Mouse (Mus musculus) CD4-positive naive resting alpha-beta T cell, adult 57 days (primary cell): ENCODE data around the gene Gpatch8. TPM values are rescaled to one million over a fixed set of nuclear protein-coding genes. Genes with fewer than 3 reads are reported as not detected.

Experiments used
- total RNA-seq: library from RNA; stranded (reverse); gene quantifications from one replicate; pipeline ENCODE4 v1.2.4, GENCODE M21; 2023

Gene Gpatch8
- 58.4 TPM for total RNA-seq

DNA sequence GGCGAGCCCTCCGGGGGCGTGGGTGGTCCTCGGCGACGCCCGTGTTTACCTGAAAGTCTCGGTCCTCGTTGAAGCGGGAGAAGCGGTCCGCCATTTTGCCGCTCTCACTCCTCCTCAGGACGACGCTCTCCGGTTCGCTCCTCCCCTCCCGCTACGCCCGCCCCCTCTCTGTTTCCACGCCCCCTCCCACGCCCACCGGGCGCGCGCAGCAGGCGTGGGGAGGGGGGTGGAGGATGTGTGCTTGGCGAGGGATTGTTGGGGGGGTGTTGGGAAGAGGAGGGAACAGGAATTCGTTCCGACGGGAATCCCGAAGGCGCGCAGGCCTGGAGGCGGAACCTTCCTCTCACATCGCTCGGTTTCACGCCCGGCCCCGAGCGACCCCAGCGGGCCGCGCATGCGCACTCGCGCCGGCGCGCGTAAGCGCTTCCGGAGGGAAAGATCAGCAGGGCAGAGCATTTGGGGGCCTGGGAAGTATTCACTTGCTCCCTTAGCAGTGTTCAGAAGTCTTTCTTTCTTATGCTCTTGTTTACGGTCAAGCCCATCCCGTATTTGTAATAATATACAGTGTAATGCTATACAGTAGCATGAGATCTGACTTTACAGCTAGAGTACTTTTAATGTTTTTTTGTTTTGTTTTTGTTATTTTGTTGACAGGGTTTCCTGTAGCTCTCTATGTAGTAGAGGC, at the start of gene Gpatch8:
Gene Gpatch8 (minus strand): TSS at position 362 of the 685 bp plus-strand sequence.

DNA sequence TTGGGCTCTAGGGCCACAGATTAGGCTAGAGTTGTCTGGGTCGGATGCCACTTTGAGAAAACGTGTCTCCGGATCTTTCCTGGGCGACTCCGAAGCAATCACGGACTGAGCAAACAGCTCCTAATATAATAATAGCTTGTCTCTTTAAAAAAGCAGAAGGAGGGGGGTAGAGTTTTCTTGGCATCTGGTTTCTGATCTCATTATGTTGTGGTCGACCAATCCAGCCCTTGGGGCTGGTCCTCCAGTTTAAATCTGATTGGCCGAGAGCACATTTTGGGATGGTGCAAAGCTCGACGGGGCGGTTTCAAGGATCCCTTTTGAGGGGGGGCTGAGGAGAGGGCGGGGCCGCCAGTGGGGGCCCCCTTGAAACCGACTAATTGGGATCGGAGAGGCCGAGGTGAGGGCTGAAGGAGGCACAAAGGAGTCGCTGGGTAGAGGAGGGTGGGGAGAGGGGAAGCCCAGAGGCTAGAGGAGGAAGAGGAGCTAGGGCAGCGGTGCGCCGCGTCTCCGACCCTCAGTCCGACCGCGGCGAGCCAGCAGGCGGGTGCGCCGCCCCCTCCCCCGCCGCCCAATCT, 47.9 kb upstream of the Gpatch8 start, which contains the start of gene Fzd2:
Gene Fzd2 (plus strand): TSS at position 387 of the 575 bp plus-strand sequence.

DNA sequence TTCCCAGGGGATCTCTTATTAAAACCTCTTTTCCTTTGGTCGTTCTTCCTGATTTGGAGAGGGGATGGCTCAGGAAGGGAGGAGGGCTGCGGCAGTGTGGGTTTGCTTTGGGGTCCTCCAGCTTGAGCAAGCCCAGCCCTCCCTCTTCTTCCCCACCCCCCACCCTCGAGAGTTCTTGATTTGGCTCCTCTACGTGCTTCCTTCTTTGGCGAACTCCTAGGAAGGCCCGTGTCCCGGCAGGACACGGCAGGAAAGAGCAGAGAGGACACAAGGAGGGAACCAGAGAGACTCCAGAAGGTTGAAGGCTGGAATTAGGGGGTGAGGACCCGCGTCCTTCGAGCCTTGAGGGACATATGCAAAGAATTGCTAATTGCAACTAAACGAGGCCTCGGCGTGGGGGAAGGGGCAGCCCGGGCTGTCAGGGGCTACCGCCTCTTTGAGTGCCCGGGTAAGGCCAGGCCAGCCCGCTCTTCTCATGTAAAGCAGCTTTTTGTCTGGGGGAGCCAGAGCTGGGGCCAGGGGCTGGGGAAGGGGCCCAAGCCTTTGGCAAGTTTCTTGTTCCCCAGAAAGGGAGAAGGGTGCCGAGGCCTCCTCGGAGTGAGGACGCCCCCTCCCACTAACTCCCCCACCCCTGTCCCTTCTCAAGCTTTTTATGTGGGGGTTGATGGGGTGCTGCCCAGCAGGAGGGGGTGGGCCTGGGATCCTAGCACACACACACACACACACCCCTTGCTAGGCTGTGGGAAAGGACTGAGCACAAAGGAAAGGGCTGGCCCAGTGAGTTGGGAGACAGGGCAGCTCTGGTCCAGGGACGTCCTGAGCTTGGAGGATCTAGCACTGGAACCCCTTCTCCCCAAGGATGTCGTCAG, 23.2 kb upstream of the Gpatch8 start, which contains the start of gene Gm11627:
Gene Gm11627 (minus strand): TSS at position 297 of the 869 bp plus-strand sequence.

DNA sequence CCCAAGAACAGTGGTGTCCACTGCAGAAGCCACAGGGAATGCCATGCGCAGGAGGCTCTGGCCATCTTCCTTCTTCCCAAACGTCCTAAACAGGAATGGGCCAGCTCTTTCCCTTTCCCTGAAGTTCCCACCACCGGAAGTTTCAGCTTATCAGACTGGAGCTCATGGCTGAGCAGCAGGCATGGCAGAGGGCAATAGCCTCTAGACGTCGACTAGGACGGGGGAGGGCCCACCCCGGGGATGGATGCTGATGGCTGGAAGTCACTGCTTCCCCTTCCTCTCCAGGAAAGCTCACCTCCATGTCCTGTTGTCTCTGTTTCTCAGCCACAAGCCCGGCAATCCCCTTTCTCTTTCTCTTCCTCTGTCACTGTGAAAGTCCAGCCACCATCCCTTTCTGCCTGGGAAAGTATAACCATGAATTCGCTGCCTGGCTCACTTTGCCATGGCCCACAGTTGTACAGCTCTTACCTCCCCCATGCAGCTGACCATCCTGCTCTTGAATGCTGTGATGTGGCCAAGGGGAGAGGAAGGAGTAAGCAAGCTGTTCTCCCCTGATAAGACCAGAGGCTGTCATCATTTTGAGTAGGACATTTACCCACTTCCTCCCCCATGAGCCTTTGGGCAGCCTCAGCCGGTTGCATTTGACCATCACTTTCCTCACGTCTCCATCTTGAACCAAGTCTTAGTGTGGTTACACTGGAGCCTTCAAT, 86.4 kb downstream of the Gpatch8 start, which contains the start of gene Itga2b:
Gene Itga2b (minus strand): TSS at position 475 of the 710 bp plus-strand sequence.

DNA sequence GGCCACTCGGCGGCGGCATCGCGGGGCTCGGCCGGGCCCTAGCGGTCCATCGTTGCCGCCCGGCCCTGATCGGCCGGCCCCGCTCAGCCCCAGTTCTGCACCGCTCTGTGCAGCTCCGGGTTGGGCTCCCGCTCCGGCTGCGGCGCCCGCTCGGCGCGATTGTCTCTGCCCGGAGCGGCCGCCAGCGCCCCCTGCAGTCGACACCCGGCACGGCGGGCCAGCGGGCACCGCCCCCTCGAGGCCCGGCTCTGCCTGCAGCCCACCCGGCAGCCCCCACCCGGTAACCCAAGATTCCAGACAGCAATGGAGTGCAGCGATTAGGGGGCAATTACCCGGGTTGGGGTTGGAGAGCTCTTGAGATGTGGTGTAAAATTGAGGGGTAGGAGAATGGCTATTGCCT, 108.7 kb downstream of the Gpatch8 start, which contains the start of gene Fam171a2:
Gene Fam171a2 (minus strand): TSS at position 186 of the 400 bp plus-strand sequence.

DNA sequence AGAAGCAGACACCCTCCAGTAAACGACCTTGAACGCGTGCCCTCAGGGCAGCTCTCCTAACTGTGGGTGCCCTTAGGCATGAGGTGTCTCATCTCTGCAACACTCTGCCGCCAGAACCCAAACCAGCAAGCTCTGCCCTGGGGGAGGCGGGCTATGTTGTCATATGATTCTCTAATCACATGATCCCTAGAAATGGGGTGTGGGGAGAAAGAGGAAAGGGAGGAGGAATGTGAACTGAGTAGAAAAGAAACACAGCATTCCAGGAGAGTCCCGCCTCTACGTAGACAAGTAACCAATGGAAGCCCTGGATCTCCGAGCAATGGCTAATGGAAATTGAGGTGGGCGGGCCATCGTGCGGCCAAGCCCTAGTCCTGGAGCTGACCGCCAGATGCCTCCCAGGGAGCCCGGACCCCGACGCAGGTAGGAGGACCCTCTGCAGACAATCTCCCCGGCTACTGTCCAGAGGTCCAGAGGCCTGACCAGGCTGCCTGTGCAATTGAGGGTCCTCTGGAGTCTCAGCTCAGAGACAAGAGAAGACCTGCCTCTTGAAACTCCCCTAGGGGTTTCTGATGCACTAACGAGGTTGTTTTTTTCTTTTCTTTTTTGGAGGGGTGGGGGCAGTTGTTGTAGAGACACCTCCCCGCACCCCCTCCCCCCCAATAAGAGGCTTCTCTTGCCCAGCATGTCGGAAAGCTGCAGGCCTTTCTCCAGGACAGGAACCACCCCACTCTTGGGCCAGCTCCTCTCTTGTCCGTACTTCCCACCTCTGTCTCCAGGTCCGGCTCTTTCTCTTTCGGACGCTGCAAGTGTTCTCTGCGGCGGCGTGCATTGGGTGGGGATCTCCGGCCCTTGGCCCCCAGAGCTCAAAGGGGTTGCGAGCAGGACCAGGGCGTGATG, 125.8 kb downstream of the Gpatch8 start, which contains the start of gene Grn:
Gene Grn (plus strand): TSS at position 195 of the 897 bp plus-strand sequence.

Other genes with a start within 250 kb of the Gpatch8 start
- 126 TPM for gene Ubtf, start 236.7 kb downstream of the Gpatch8 start, total RNA-seq
- gene Slc4a1, start 190.2 kb downstream of the Gpatch8 start, total RNA-seq = 0.74 TPM
- gene Rundc3a, start 163.0 kb downstream of the Gpatch8 start, total RNA-seq = 4.7 TPM
- gene Slc25a39, start 148.4 kb downstream of the Gpatch8 start, total RNA-seq = 37.5 TPM
- 16.7 TPM for gene Grn, start 126.1 kb downstream of the Gpatch8 start, total RNA-seq
- 0.18 TPM for gene Fam171a2, start 108.7 kb downstream of the Gpatch8 start, total RNA-seq
- gene Itga2b, start 86.3 kb downstream of the Gpatch8 start, total RNA-seq = 20.9 TPM
- gene Gm11627, start 23.1 kb upstream of the Gpatch8 start, total RNA-seq = not detected
- not detected for gene Fzd2, start 48.0 kb upstream of the Gpatch8 start, total RNA-seq
- gene Meioc, start 107.3 kb upstream of the Gpatch8 start, total RNA-seq = not detected
- gene Ccdc43, start 141.4 kb upstream of the Gpatch8 start, total RNA-seq = 30.9 TPM
- gene Adam11, start 205.0 kb upstream of the Gpatch8 start, total RNA-seq = 3.9 TPM